Mouse (Mus musculus): ENCODE data around the gene Dcps.

DNA sequence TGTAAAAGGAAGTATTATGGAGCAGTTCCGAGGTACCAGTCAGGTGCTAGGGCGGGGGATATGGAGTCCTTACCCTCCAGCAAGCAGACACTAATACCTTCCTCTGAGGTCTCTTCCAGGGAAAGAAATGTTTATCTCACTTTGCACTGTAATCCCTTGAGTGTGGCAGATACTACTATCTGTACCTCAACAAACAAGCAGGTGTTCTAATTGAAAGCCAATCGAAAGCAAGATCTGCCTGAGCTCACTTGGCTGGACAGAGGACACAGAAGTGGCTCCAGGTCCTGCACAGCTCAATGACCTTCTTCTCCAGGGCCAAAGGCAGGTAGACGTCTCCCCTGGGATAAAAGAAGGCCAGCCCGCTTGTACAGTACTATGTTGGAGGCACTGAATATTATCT lies 65.8 kb downstream of the Dcps start:
- no peak for TF ChIP-seq GATA1 (IDR thresholded peaks at IDR 0.05; ENCODE audit: borderline replicate concordance, low read length)
- TF ChIP-seq FLI1 (IDR thresholded peaks at IDR 0.05; ENCODE audit: low read length) = no peak

All from megakaryocyte, embryonic 14.5 days (primary cell).